ENCODE assay signal across 8 mouse cellular contexts in the genomic region with DNA sequence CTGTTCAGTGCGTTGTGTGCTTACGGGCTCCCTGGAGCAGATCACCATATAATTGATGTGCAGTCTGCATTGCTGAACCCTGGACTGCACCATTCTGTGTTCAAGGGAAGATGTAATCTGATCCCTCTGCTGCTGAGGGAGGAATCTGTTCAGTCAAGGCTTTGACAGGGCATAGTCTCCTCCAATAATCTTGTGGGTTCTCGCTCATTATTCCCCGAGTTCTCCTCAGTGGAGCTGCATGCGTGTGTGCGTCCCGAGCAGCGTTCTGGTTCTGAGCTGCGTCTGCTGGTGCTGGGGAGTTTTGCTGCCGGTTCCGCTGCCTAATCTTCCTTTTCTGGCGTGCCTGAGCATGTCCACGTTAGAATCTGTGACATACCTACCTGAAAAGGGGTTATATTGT.
A peak's percentile ranks its signal among the peaks of the same experiment; 100 is the strongest.
DNase-seq lines count a peak whose midpoint lies in the region; ATAC-seq lines count a peak whose summit lies in the region.

No protein-coding gene starts in this region.

- H3K4me1 ChIP-seq in hindbrain, embryonic 15.5 days (replicated peaks): peaks cover 15% of the 10 kb centered on the region; the same call in 1 of the 2 replicates

- no peaks in the 10 kb centered on the region for H3K36me3 ChIP-seq in hindbrain, embryonic 15.5 days

- H3K4me3 ChIP-seq in hindbrain, embryonic 15.5 days: peak overlapping the region; percentile 61

- peak; percentile 81 for DNase-seq in ES-CJ7 (ENCODE audit: low read depth, low spot score)
- peak; percentile 92 for DNase-seq in cerebellum, adult 9-10 months
- DNase-seq in frontal cortex, postnatal 10 days (ENCODE audit: low spot score in 2 of 2): peak; percentile 66 to 71
- DNase-seq in layer of hippocampus, postnatal 25 days (ENCODE audit: extremely low spot score in 1 of 2, low spot score in 1 of 2): peak; percentile 64 to 67
- DNase-seq in lung, postnatal 25 days (ENCODE audit: low spot score): peak; percentile 43
- DNase-seq in right cerebral cortex, postnatal 14 days: peak; percentile 60
- no peak for DNase-seq in B cell, adult 2 months

- H3K9me3 ChIP-seq in hindbrain, embryonic 15.5 days: no peaks in the 10 kb centered on the region

- peak overlapping the region; percentile 75 for H3K9ac ChIP-seq in hindbrain, embryonic 15.5 days

- peak overlapping the region; percentile 93 for H3K27ac ChIP-seq in hindbrain, embryonic 15.5 days (replicated peaks)

- WGBS in hindbrain, embryonic 15.5 days: 5% methylated on average over 13 of the region's 13 CpGs

- no peaks in the 10 kb centered on the region for H3K27me3 ChIP-seq in hindbrain, embryonic 15.5 days

- ATAC-seq in hindbrain, embryonic 15.5 days (ENCODE audit: low FRiP score, low read depth): peak; percentile 97

- H3K4me2 ChIP-seq in hindbrain, embryonic 15.5 days: peak overlapping the region; percentile 68

Comparison
In these comparisons a context has a peak if more than half of its experiments do, and no peak if none do; other contexts are left out.
1. DNase-seq: peak in ES-CJ7 (single experiment), cerebellum, adult 9-10 months (single experiment), frontal cortex, postnatal 10 days (2 of 2), layer of hippocampus, postnatal 25 days (2 of 2), lung, postnatal 25 days (single experiment) and right cerebral cortex, postnatal 14 days (single experiment); none in B cell, adult 2 months (0 of 2).